Mouse (Mus musculus) limb, embryonic 15.5 days (tissue): Measurements from ENCODE around the gene 5031439G07Rik. TPM values are rescaled to one million over a fixed set of nuclear protein-coding genes. Genes with fewer than 3 reads are reported as not detected.
"Not testable (repeated sequence)": the region's sequence is repeated elsewhere in the genome, so short reads cannot be mapped to it uniquely, and the experiment has no call there.

Source experiments
- ATAC-seq: fragments of 200-750 bp; cut with Nextera tagmentation; 2 replicates; pipeline ENCODE4 v1.8.0; 2017; ENCODE audit warnings: low read depth, moderate TSS enrichment; ENCODE audit not compliant: insufficient number of reproducible peaks, low FRiP score, low TSS enrichment
- H3K27ac ChIP-seq: fragments of 300-500 bp; sonication (generic); 2 replicates; pipeline ENCODE4 v1.5.1; 2015; ENCODE audit warnings: moderate library complexity, mild to moderate bottlenecking, inconsistent platforms
- H3K27me3 ChIP-seq: fragments of 300-500 bp; sonication (generic); 2 replicates; pipeline ENCODE4 v1.6.1; 2015; ENCODE audit warnings: inconsistent platforms
- H3K36me3 ChIP-seq: fragments of 300-500 bp; sonication (generic); 2 replicates; pipeline ENCODE4 v1.6.1; 2015; ENCODE audit warnings: inconsistent platforms
- H3K4me1 ChIP-seq: fragments of 300-500 bp; sonication (generic); 2 replicates; pipeline ENCODE4 v1.6.1; 2015; ENCODE audit warnings: inconsistent platforms
- H3K4me2 ChIP-seq: fragments of 300-500 bp; sonication (generic); 2 replicates; pipeline ENCODE4 v1.6.1; 2015; ENCODE audit warnings: mild to moderate bottlenecking, inconsistent platforms
- H3K4me3 ChIP-seq: fragments of 300-500 bp; sonication (generic); 2 replicates; pipeline ENCODE4 v1.5.1; 2015; ENCODE audit warnings: mild to moderate bottlenecking, inconsistent platforms
- H3K9ac ChIP-seq: fragments of 300-500 bp; sonication (generic); 2 replicates; pipeline ENCODE4 v1.6.1; 2015; ENCODE audit warnings: inconsistent platforms
- H3K9me3 ChIP-seq: fragments of 300-500 bp; sonication (generic); 2 replicates; pipeline ENCODE4 v1.6.1; 2016; ENCODE audit warnings: inconsistent platforms
- WGBS: fragments of 180-500 bp; shearing (Covaris S2); methylation state at CpG from one replicate; pipeline ENCODE4 v1.1.7; 2015; 5-methylcytosine and 5-hydroxymethylcytosine counted together
- microRNA-seq: library from miRNA; unstranded; fragments of <30 nt; microRNA quantifications from one replicate; pipeline ENCODE4, GENCODE M21; 2016
- polyA plus RNA-seq: library from polyadenylated mRNA; unstranded; fragments of >200 nt; fragmentation: Nextera tagmentation; extraction: Ambion mirVana; gene quantifications from 2 replicates; pipeline ENCODE4 v1.2.1, GENCODE M21; 2015

The 5031439G07Rik gene
- polyA plus RNA-seq, 1 experiment from 2014 or later = 8.7 TPM

- WGBS = 19% methylated on average over 7 of the region's 7 CpGs
- ATAC-seq = no peak
- Histone ChIP-seq H3K9ac (no peak overlapping the region), H3K36me3 (no peaks in the 10 kb centered on the region), H3K27ac (no peak overlapping the region), H3K4me3 (no peak overlapping the region), H3K27me3 (0 out of 2 replicates have a peak, but pooled peaks cover 3% of the 10 kb centered on the region), H3K9me3 (no peaks in the 10 kb centered on the region), H3K4me2 (no peak overlapping the region), H3K4me1 (peaks cover 12% of the 10 kb centered on the region)
These were observed 90.3 kb downstream of the 5031439G07Rik start for GRCm38 (mm10) chr15:84898077-84898476.

- Histone ChIP-seq H3K4me1 (peaks cover 12% of the 10 kb centered on the region), H3K36me3 (no peaks in the 10 kb centered on the region), H3K27ac (no peak overlapping the region), H3K4me3 (no peak overlapping the region), H3K9ac (no peak overlapping the region), H3K9me3 (no peaks in the 10 kb centered on the region), H3K4me2 (no peak overlapping the region), H3K27me3 (0 out of 2 replicates have a peak, but pooled peaks cover 3% of the 10 kb centered on the region)
- no peak for ATAC-seq
- WGBS = 45% methylated on average over 1 of the region's 1 CpGs
These were observed 91.7 kb downstream of the 5031439G07Rik start for GRCm38 (mm10) chr15:84896664-84897063.

- H3K9ac ChIP-seq, ATAC-seq, H3K36me3 ChIP-seq, H3K4me3 ChIP-seq, H3K27me3 ChIP-seq, H3K4me2 ChIP-seq, H3K9me3 ChIP-seq, H3K27ac ChIP-seq: not testable (repeated sequence)
- peaks cover 12% of the 10 kb centered on the region for H3K4me1 ChIP-seq
- 54% methylated on average over 10 of the region's 10 CpGs for WGBS
These were observed 92.1 kb downstream of the 5031439G07Rik start for GRCm38 (mm10) chr15:84896216-84896615.

Small RNA genes lying within 50 kb of the gene (microRNA-seq; reads per million reads assigned to microRNA genes)
- 15.5 reads per million, percentile 31 among the genes with 10 or more reads in this experiment for gene Mir1249

Other genes with a start within 250 kb of the 5031439G07Rik start
- gene Phf21b, start 132.5 kb downstream of the 5031439G07Rik start, polyA plus RNA-seq = 0.33 and 0.37 TPM in 2 replicates
- 0.42 and 0.60 TPM in 2 replicates for gene Gm29666, start 68.5 kb downstream of the 5031439G07Rik start, polyA plus RNA-seq
- 29.2 and 31.4 TPM in 2 replicates for gene Nup50, start 65.1 kb downstream of the 5031439G07Rik start, polyA plus RNA-seq
- gene Upk3a, start 28.6 kb upstream of the 5031439G07Rik start, polyA plus RNA-seq = 0.14 TPM in 1 of 2 replicates, not detected in the other
- 20.4 and 21.1 TPM in 2 replicates for gene Fam118a, start 40.4 kb upstream of the 5031439G07Rik start, polyA plus RNA-seq
- 0.17 and 0.22 TPM in 2 replicates for gene Smc1b, start 143.4 kb upstream of the 5031439G07Rik start, polyA plus RNA-seq
- 0.36 and 0.42 TPM in 2 replicates for gene Ribc2, start 143.5 kb upstream of the 5031439G07Rik start, polyA plus RNA-seq
- 258 and 267 TPM in 2 replicates for gene Fbln1, start 217.4 kb upstream of the 5031439G07Rik start, polyA plus RNA-seq